Mouse (Mus musculus) cerebellum, adult 2 months (tissue): Measurements from ENCODE around the gene Ctsk. TPM values are rescaled to one million over a fixed set of nuclear protein-coding genes. Genes with fewer than 3 reads are reported as not detected.

Source experiments
- DNase-seq, 2 experiments: peaks; one replicate each; pipeline ENCODE4 v3.0.0; 2021
- H3K27ac ChIP-seq: fragments of 200-500 bp; 2 replicates; pipeline ENCODE4 v1.5.1; 2012; ENCODE audit warnings: low read length, control low read depth, inconsistent platforms; ENCODE audit not compliant: insufficient read depth
- H3K27me3 ChIP-seq: fragments of 200-500 bp; 2 replicates; pipeline ENCODE4 v1.6.1; 2012; ENCODE audit warnings: inconsistent platforms, mild to moderate bottlenecking, low read length, moderate library complexity; ENCODE audit not compliant: control insufficient read depth, insufficient read depth
- H3K4me1 ChIP-seq: fragments of 200-500 bp; 2 replicates; pipeline ENCODE4 v1.6.1; 2011; ENCODE audit warnings: low read length; ENCODE audit not compliant: control insufficient read depth, insufficient read depth
- H3K4me3 ChIP-seq: fragments of 200-500 bp; replicated peaks from 2 replicates; pipeline ENCODE3; 2011; ENCODE audit warnings: mild to moderate bottlenecking, low read depth, low read length, control low read depth; ENCODE audit not compliant: insufficient read depth
- CTCF ChIP-seq: fragments of 200-500 bp; IDR thresholded peaks from 2 replicates; pipeline ENCODE4 v1.5.1; 2011; ENCODE audit warnings: low read depth, mild to moderate bottlenecking, control low read depth, low read length, moderate library complexity, borderline replicate concordance; ENCODE audit not compliant: insufficient read depth
- POLR2A ChIP-seq: fragments of 200-500 bp; IDR thresholded peaks from 2 replicates; pipeline ENCODE4 v1.6.1; 2011; ENCODE audit warnings: low read length, control low read depth, borderline replicate concordance; ENCODE audit not compliant: insufficient read depth
- WGBS: fragments of 180-500 bp; shearing (Covaris S2); methylation state at CpG from one replicate; pipeline ENCODE4 v1.1.7; 2018; 5-methylcytosine and 5-hydroxymethylcytosine counted together
- polyA plus RNA-seq: library from polyadenylated mRNA; depleted of rRNA; stranded (reverse); fragments of >200 nt; gene quantifications from 2 replicates; pipeline ENCODE4 v1.2.3, GENCODE M21; 2012

The Ctsk gene
- polyA plus RNA-seq, 1 experiment, result 4.0 TPM

GRCm38 (mm10) chr3:95486421-95486820 lies 12.6 kb upstream of the Ctsk start:
- no peak for DNase-seq
- H3K4me1 ChIP-seq, result no peaks in the 10 kb centered on the region
- no peaks in the 10 kb centered on the region for H3K27me3 ChIP-seq
- 87% methylated on average over 2 of the region's 2 CpGs for WGBS
- H3K4me3 ChIP-seq, result no peak overlapping the region
- no peak for TF ChIP-seq CTCF
- no peak for TF ChIP-seq POLR2A
- H3K27ac ChIP-seq, result no peak overlapping the region

DNA sequence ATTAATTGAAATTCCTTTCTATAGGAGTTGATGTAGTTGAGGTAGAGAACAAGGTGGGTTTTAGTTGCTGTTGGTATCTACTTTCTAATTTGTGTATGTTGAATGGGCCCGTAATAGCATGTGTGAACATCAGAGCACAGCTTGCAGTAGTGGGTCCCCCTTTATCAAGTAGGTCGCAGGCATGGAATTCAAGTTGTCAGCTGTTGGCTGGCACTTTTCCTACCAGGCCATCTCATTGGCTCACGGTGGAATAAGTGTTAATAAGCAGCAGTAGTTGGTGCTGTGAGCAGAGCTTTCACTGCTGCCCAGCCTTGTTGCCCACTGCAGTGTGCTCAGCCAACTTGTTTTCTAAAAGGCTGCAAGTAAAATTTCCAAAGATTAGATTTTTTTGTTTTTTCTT lies 10.4 kb upstream of the Ctsk start:
- TF ChIP-seq POLR2A, result no peak
- TF ChIP-seq CTCF, result no peak
- no peaks in the 10 kb centered on the region for H3K4me1 ChIP-seq
- no peak overlapping the region for H3K27ac ChIP-seq
- H3K27me3 ChIP-seq, result no peaks in the 10 kb centered on the region
- H3K4me3 ChIP-seq, result no peak overlapping the region
- WGBS, result 63% methylated on average over 3 of the region's 3 CpGs
- DNase-seq, result no peak

DNA sequence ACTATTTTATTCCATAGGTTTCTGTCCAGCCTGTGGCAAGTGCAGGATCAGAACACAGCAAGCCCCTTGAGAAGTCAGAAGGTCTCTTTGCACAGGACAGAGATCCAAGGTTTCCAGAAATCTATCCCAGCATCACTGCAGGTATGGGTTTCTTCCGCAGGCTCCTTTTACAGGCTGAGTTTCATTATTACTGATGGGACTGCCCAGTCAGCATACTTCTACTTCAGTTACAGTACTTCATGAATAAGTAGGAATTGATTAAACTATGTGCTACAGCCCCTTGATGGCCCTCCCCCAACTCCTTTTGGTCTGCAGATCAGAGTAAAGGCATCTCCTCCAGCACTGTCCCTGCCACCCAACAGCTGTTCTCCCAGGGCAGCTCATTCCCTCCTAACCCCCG lies 8.8 kb upstream of the Ctsk start:
- DNase-seq, result no peak
- 92% methylated on average over 2 of the region's 2 CpGs for WGBS
- Histone ChIP-seq H3K27me3 (no peaks in the 10 kb centered on the region), H3K4me3 (no peak overlapping the region), H3K27ac (no peak overlapping the region), H3K4me1 (no peaks in the 10 kb centered on the region)
- TF ChIP-seq POLR2A (no peak), CTCF (no peak)

GRCm38 (mm10) chr3:95494342-95494741 lies 4.7 kb upstream of the Ctsk start:
- H3K4me3 ChIP-seq, result no peak overlapping the region
- H3K27me3 ChIP-seq, result no peaks in the 10 kb centered on the region
- no peaks in the 10 kb centered on the region for H3K4me1 ChIP-seq
- TF ChIP-seq CTCF (peak; percentile 76), POLR2A (no peak)
- 47% methylated on average over 6 of the region's 6 CpGs for WGBS
- no peak overlapping the region for H3K27ac ChIP-seq
- DNase-seq, result peak; percentile 46 to 64

DNA sequence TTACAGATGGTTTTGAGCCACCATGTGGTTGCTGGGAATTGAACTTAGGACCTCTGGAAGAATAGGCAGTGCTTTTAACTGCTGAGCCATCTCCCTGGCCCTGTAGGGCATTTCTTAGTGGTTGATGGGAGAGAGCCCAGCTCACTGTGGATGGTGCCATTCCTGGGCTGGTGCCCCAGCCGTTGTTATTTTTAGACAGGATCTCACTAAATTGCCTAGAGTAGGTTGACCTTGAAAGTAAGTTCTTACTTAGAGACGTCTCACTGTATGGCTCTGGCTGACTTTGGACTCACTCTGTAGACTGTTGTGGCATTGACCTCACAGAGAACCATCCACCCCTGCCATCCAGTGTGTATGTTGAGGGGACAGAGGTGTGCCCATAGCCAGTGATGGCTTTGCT lies 827 bp upstream of the Ctsk start:
- no peak for DNase-seq
- no peak for TF ChIP-seq POLR2A
- TF ChIP-seq CTCF, result no peak
- 58% methylated on average over 2 of the region's 2 CpGs for WGBS
- Histone ChIP-seq H3K27ac (no peak overlapping the region), H3K4me1 (no peaks in the 10 kb centered on the region), H3K4me3 (no peak overlapping the region), H3K27me3 (no peaks in the 10 kb centered on the region)

DNA sequence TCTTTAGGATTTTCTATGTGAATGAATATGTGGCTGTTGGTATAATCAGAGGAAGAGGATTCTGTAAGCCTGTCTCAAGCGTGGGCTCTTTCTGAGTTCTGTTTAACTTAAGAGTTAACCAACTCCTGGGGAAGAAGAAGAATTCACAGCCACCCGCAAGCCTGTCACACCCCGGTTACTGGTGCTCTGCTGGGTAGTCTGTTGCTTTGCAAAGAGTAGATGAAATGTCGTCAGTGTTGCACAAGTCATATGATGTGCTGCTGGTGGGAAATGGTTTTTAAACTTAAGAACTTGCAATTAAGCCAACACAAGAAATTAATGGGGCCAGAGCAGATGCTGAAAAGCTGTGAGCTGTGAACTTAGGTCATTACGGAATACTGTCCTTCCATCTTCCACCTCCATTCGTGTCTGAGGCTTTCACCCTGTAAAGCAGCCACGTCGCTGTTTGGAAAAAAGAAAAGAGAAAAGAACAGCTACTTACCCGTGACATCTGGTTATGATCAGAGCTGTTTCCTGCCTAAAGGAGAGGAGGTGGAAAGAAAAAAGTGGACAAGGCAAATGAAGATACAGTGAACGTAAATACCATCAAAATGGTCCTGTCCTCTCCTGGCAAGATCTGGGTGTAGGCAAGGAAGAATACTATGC lies 562 bp downstream of the Ctsk start:
- WGBS, result 64% methylated on average over 10 of the region's 10 CpGs
- no peak overlapping the region for H3K27ac ChIP-seq
- no peaks in the 10 kb centered on the region for H3K27me3 ChIP-seq
- no peak overlapping the region for H3K4me3 ChIP-seq
- TF ChIP-seq CTCF (no peak), POLR2A (no peak)
- no peaks in the 10 kb centered on the region for H3K4me1 ChIP-seq
- DNase-seq, result no peak

GRCm38 (mm10) chr3:95502312-95502711 lies 3.3 kb downstream of the Ctsk start:
- Histone ChIP-seq H3K4me1 (no peaks in the 10 kb centered on the region), H3K27me3 (no peaks in the 10 kb centered on the region), H3K27ac (no peak overlapping the region), H3K4me3 (no peak overlapping the region)
- 26% methylated on average over 2 of the region's 2 CpGs for WGBS
- DNase-seq, result no peak
- TF ChIP-seq POLR2A, result no peak
- TF ChIP-seq CTCF, result no peak

DNA sequence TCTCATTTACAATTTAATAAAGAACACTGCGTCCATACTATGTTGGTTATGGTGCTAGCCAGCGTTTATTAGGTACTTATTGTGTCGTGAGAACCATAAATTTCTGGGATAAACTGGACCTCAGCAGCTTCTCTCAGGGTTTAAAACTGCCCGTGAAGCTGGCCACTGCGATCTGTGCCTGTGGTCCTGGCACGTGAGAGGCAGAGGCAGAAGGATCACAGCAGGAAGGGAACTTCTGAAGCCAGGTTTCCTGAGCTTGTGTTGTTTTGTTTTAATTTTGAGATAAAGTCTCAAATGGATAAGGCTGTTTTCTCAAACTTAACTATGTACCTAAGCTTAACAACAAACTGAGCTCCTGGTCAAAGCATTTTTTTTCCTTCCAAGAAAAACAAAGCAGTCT lies 10.3 kb downstream of the Ctsk start:
- WGBS, result 10% methylated on average over 6 of the region's 6 CpGs
- no peak overlapping the region; the same call in 1 of the 2 replicates for H3K27ac ChIP-seq
- DNase-seq, result peak; percentile 69 to 81
- TF ChIP-seq CTCF, result no peak
- no peak for TF ChIP-seq POLR2A
- H3K4me1 ChIP-seq, result peaks cover 5% of the 10 kb centered on the region
- H3K27me3 ChIP-seq, result no peaks in the 10 kb centered on the region
- no peak overlapping the region for H3K4me3 ChIP-seq
